Mouse (Mus musculus) liver, embryonic 14.5 days (tissue): ENCODE data around the gene Tpst2.

Experiments
- CTCF ChIP-seq: IDR thresholded peaks from 2 replicates; pipeline ENCODE4 v1.5.1; 2016; ENCODE audit warnings: antibody characterized with exemption, low read depth, control low read depth
- EP300 ChIP-seq: IDR thresholded peaks from 2 replicates; pipeline ENCODE4 v1.6.1; 2016; ENCODE audit warnings: antibody characterized with exemption, low read depth

- TF ChIP-seq CTCF (no peak), EP300 (no peak)
These were observed 12.7 kb downstream of the Tpst2 start for GRCm38 (mm10) chr5:112289236-112289635.
